Mouse (Mus musculus) cerebellum, adult 9-11 months (tissue): ENCODE results near the gene Rps6.
"Not testable (repeated sequence)": the region's sequence is repeated elsewhere in the genome, so short reads cannot be mapped to it uniquely, and the experiment has no call there.

Experiments
- DNase-seq: peaks from one replicate; pipeline ENCODE4 v3.0.0; 2022

Gene Rps6

DNA sequence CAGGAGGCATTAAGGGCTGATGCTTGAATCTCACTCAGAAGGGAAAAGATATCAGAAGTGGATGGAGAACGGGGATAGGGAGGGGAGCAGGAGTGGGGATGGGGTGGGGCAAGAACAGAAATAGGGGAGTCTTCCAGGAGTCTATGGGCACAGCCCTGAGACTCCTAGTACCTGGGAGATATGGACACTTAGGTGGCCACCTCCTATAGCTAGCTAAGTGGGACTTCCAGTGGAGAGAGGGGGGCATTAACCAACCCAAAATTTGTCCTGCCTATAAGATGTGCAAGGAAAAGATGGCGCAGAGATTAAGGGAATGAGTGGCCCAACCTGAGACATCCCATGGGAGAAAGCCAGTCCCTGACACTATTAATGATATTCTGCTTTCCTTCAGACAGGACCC is 5.9 kb downstream of the Rps6 start:
- DNase-seq = no peak

DNA sequence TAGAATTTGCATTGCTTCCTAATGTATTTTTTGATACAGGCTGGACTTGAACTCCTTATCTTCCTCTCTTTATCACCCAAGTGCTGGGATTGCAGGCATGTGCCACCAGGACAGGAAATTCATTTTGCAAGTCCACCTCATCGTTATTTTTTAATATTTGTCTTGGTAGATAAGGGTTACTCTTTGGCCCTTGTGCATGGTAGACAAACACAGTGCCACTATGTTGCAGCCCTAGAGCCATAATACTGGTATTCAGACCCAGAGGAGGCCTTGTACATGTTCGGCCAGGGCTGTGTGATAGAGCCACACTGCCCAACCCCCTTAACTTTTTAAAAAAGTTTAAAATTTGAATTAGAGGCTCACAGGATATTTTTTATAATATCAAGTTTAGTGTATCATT is 10.0 kb downstream of the Rps6 start:
- DNase-seq = no peak

DNA sequence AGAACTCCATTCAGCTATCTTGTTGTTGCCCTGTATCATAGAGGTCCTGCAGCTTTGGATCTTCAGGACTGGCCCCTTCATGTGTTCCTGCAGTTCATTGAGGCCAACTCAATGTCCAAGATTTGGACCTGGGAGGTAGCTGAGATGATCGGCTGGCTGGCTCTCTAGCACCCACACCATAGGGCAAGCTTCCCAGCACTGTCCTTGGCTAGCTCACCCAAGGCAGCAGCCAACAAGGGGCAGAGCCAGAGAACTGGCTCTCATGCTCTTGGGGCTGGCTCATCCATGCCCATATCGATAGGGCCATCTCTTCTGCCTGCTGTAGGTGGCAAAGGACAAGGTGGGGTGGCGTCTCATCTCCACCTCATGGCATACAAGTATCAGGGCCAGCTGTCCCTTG is 11.8 kb downstream of the Rps6 start:
- peak; percentile 34 for DNase-seq

DNA sequence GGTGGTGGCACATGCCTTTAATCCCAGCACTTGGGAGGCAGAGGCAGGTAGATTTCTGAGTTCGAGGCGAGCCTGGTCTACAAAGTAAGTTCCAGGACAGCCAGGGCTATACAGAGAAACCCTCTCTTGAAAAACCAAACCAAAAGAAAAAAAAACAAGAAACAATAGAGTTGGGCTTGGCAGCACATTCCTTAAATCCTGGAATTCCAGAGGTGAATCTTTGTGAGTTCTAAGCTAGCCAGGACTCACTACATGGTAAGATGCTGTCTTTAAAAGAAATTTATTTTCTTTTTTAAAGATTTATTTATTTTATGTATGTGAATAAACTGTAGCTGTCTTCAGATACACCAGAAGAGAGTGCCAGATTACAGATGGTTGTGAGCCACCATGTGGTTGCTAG is 16.1 kb downstream of the Rps6 start:
- DNase-seq = not testable (repeated sequence)

DNA sequence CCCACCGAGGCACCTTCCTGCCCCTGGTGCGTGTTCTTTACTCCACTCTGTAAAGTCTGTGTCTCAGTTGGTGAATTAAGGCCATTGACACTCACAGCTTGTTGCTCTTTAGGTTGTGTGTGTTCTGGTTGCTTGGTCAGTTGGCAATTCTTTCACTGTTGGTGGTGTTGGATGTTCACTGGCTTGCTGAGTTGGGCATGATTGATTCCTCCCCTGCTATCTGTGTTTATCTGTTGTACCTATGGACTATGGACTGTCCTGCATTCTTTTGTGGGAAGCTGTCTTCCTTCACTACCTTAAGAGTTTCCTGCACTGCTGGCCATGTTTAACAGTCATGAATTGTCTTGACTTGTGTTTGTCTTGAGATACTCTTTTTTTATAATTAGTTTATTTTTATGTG is 25.3 kb downstream of the Rps6 start:
- DNase-seq = no peak

DNA sequence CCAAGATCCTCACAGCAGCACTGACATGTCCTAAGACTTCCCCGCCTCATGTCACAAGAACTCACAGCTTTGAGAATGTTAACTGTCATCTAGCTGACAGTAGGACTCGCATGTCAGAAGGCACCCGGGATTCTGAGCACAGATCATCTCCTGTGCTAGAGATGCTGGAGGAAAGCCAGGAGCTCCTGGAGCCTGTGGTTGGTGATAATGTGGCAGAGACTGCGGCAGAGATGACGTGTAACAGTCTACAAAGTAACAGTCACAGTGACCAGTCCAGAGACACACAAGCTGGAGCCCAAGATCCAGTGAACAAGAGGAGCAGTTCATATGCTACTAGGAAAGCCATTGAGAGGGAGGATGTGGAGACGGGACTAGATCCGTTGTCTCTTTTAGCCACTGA is 32.1 kb downstream of the Rps6 start:
- no peak for DNase-seq

DNA sequence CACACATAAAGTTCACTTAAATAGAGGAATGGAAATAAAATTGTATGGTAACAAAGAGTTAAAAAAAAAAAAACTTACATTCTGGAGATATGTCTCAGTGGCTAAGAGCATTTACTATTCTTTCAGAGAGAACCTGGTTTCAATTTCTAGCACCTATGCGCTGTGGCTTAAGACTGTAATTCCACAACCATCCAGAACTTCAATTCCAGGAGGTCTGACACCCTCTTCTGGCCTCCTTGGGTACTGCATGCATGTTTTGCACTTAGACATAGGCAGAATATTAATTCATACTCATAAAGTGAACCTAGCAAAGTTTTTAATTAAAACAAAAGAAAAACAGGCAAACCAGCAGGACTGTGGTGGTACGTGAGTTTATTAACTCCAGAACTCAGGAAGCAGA is 34.0 kb downstream of the Rps6 start:
- peak; percentile 18 for DNase-seq

DNA sequence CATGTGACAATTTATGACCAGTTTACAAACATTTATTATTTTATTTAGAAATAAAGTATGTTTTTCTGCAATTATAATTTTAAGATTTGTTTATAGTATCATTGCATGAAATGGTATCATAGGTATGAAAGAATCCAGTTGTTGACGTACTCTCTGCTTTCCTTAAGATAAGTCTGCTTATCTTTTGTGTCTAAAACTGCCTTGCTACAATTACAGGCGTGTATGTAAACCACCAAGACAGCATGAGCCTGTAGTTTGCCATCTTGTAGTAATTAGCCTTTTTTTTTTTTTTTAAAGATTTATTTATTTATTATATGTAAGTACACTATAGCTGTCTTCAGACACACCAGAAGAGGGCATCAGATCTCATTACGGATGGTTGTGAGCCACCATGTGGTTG is 42.4 kb downstream of the Rps6 start:
- no peak for DNase-seq

DNA sequence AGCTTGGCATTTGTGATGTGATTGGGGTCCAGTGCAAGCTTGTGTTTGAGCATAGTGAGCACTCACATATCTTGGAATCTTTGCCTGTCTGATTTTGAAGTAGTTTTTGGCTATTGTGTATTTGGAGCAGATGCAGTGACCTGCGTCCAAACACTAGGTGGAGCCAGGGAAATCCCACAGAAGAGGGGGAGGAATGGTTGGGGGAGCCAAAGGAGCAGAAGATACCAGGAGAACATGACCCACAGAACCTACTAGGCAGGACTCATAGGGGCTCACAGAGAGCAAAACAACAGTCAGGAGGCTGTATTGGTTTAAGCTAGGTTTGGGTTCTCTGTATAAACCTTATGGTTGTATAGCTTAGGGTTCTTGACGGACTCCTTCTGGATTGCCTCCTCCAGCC is 46.6 kb downstream of the Rps6 start:
- DNase-seq = no peak
